Mouse (Mus musculus) gastrocnemius, postnatal 25 days (tissue): Measurements from ENCODE around the gene Papola. TPM values are rescaled to one million over a fixed set of nuclear protein-coding genes. Genes with fewer than 3 reads are reported as not detected.
A peak's percentile ranks its signal among the peaks of the same experiment; 100 is the strongest.

Experiments used
- DNase-seq: peaks from one replicate; pipeline ENCODE4 v3.0.0; 2022
- long read RNA-seq, 2 experiments: library from polyadenylated mRNA; stranded (forward); transcript quantifications; one replicate each; pipeline ENCODE4 v2.0.0; 2021
- total RNA-seq, 2 experiments: library from RNA; stranded (reverse); gene quantifications; 1 replicate in 1 of 2; 2 replicates in 1 of 2; pipeline ENCODE4 v1.2.3; 2021

The Papola gene
- total RNA-seq: 10 to 100 TPM; 76.0 to 79.2 TPM
- long read RNA-seq, experiment 1, full-length matches to known transcripts: 21 of 28 reads
- long read RNA-seq, experiment 1, partial matches to known transcripts: 1 of 28 reads
- long read RNA-seq, experiment 1, other reads (novel, unspliced or antisense): 6 of 28 reads
- long read RNA-seq, experiment 2, full-length matches to known transcripts: 32 of 46 reads
- long read RNA-seq, experiment 2, partial matches to known transcripts: 2 of 46 reads
- long read RNA-seq, experiment 2, other reads (novel, unspliced or antisense): 12 of 46 reads

DNA sequence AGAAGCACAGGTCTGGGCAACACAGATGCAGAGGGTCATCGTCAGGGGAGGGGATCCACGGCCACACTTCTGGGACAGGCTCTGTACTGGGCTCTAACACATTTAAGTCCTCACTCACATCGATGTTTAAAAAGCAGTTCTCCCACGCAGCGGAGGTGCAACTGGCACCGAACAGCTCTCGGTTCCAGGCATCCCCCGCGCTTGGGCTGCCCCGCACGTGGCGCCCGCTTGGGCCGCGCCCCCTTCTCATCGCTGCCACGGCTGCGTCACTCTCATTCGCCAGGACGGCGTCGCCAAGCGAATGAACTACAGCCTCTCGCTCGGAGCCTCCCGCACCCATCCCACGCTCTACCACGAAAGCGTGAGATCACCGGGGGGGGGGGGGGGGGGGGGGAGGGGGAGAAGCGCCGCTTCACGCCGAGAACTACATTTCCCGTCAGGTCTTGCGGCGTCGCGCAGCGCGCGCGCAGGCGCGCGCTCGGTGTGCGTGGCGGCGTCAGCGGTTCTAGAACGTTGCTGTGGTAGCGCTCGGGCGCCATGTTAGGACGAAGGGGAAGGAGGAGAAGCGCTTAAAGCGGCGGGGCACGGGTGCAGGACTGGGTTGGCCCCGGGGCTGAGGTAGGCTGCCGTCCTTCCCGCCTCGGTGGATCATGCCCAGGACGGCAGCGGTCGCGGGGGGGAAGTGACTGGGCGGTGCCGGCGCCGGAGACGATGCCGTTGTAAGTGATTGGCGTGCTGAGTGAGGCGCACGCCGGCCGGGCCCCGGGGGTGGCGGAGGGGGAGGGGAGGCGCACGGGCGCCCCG is at the start of gene Papola:
Gene Papola (plus strand): TSS at position 499 of the 804 bp plus-strand sequence.
- peak; percentile 90 for DNase-seq

DNA sequence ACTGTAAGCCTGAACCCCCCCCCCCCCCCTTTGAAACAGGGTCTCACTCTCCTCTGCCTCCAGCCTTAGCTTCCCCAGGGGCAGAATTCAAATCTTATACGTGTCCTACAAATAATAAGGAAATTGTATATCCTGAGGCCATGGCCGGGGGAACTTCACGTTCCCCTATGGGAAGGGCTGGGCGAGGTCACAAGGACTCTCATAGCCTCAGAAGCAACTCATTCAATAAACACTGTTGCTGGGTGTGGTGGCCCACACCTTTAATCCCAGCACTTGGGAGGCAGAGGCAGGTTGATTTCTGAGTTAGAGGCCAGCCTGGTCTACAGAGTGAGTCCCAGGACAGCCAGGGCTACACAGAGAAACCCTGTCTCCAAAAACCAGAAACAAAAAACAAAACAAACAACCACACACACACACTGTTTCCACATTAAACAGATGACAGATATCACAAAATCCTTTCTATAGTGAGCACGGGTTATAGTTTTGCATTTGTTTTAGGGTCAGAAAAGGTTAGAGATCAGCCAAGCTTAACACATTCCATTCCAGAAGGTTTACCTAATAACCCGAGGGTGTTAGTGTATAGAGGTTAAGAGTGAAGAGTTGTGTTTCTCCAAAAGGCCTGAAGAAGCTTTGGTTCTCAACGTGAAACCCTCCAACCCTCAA is 49.1 kb upstream of the Papola start:
- DNase-seq: no peak

DNA sequence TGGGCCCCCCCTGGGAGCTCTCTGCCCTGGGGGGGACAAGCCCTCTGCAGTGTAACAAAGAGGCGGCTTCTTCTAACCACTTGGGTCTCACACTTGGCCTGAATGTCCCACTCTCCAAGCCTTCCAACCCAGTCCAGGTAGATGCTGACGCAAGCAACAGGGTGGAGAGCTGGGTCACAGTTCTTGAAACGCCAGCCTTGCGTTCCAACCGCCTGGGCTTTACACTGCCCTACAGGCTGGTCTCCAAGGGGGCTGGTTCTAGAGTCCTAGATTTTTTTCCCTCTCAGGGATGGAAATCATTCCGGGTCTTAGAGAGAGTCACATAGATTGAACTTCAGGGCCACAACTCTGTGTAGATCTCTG is 48.6 kb upstream of the Papola start:
- no peak for DNase-seq

DNA sequence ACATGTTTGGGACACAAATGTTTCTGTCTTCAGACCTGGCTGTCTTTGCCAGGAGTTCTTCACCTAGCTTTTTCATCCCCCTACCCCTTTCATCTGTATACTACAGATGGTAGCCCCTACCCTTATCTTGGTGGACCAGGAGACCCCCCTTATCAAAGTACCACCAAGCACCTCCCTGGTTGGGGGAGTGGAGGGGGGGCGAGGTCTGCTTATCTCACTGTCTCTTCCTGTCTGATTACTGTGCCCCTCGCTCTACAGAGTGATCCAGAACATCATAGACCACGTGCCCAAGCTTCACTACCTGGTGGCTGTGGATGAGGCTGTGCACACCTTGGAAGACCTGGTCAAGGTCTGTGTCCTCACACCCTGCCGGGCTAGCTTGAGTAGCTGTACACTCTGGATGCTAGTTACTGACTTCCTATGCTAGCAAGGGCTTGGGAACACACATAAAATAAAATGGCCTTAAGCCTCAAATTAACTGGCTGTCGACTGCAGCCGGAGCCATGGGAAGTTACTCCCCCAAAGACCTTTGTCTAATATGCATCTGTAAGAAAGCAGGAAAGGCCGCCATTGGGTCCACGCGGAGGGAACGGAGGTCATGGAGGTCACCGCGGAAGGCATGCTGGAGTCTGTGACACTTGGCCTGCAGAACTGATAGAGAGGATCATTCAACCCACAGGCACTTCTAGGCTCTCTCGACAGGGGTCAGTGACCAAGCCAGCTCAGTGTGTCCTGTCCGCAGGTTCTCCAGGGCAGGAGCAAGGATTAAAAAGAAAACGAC is 46.0 kb upstream of the Papola start:
- DNase-seq: no peak

DNA sequence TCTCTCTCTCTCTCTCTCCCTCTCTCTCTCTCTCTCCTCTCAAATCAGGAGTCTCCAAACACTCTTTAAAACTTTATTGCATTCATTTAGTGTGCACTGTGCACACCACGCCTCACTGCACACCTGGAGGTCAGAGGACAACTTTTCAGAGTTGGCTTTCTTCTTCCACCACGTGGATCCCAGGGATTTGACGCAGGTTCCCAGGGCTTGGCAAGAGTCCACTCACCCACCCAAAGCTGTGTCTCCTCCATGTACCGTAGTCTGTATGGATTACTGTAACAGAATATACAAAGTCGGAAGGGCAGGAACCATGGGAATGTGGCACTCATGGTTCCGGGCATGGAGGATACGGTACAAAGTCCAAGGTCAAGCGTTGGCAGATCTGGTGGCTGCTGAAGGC is 44.8 kb upstream of the Papola start:
- no peak for DNase-seq

- no peak for DNase-seq
Measured at GRCm38 (mm10) chr12:105748114-105748513, 36.4 kb upstream of the Papola start.

DNA sequence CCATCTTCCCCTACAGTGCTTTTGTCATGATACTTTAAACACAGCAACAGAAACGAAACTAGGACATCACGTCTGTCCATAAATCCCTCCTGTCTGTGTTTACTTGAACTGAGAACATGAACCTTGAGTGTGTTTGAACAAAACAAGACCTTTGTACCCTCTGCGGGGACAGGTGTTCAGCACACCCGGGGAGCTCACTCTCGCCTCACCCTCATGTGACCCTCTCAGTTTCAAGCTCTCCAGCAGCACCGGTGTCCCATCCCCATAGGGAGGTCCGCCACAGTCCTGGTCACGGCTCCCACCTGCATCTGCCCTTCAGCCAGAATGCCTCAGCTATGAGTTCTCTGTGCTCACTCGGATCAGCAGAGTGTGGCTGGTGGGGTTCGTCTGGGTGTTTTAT is 30.7 kb upstream of the Papola start:
- no peak for DNase-seq

- DNase-seq: no peak
Measured at GRCm38 (mm10) chr12:105757816-105758497, 26.5 kb upstream of the Papola start.

DNA sequence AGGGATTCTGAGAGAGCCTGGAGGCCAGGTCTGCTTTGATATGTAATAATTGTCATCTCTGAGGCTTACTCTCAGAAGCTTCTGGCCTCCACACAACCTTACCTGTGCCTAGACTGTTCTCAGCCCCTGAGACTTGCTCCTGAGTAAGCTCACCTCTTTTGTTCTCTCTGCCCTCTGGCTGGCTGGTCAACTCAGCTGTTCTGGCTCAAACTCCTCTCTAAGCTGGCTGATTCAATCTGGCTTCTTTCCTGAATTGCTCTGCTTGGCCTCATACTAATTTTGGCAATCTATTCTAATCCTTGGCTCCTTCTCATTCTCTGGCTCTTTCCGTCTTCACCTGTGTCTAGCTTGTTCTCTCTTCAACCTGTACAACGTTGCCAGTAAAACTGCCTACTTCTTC is 25.6 kb upstream of the Papola start:
- DNase-seq: no peak

- DNase-seq: no peak
Measured at GRCm38 (mm10) chr12:105759849-105760478, 24.5 kb upstream of the Papola start.

DNA sequence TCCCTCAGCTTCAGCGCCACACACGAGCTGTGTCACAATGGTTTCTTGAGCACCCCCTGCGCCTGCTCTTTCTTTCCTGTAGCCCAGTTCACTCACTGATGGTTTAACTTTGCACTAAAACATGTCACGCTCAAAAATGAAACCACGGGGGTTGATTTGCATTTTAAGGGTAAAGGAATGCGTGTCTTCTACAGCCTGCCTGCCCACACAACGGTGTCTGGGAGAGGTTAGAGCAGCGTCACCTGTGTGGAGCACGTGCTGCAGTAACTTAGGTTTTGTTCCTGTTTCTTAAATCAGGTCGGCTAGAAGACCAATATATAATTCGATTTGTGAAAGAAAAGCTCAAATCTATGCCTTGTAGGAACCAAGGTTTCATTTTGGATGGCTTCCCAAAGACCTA is 23.3 kb upstream of the Papola start:
- DNase-seq: no peak

GRCm38 (mm10) chr12:105761629-105762028 is 22.9 kb upstream of the Papola start:
- no peak for DNase-seq

DNA sequence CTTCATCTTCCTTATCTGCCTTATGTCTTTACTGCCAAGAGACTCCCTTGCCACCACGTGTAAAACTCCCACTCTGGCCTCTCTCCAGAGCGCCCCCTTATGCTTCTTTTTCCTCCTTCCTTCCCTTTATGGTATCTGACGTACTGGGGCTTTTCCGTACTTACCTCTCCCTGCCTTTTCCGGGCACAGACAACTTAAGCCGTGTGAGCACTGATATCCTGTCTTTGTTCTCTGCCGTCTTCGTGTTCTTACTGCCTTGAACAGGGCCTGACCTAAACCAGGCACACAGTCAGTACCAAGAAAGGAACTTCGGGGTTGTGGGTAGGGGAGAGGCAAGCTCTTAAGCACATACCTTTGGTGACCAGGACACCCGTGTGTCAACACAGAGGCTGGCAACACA is 14.8 kb upstream of the Papola start:
- no peak for DNase-seq

DNA sequence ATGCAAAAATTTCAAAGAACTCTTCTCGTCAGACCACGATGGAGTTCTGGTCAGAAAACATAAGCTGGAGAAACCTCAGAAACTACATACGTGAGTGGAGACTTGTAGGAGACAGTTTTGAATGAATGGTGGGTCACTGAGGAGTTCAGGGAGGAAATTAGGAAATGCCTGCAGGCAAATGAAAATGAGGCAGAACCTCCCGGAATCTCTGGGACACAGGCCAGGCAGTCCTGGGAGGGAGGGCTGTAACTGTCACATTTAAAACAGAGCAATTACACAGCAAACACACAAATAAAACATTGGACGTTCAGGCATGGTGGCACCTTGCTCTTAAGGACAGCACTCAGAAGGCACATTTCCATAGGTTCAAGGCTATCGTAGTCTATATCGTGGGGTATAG is 9.6 kb upstream of the Papola start:
- no peak for DNase-seq

GRCm38 (mm10) chr12:105777651-105778050 is 6.8 kb upstream of the Papola start:
- DNase-seq: no peak

GRCm38 (mm10) chr12:105785000-105785774 is 693 bp downstream of the Papola start:
- DNase-seq: peak; percentile 72

DNA sequence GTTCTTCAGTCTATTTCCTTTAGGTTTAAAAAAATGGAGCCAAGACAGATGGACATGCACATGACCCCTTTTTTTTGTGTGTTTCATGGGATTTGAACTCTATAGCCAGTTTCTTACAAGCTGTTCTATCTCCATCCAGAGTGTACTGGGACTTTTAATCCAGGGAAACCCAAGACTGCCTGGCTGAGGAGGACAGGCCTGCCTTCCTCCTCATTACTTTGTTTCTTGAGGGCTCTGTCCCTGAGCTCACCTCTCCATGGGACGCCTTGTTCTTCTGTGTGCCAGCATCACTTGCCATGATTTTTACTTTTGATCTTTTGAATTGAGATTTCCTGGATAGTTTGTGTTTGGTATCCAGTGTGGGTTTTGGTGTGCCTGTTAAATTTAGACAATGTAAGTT is 1.6 kb downstream of the Papola start:
- DNase-seq: no peak

- DNase-seq: no peak
Measured at GRCm38 (mm10) chr12:105787626-105788025, 3.1 kb downstream of the Papola start.

DNA sequence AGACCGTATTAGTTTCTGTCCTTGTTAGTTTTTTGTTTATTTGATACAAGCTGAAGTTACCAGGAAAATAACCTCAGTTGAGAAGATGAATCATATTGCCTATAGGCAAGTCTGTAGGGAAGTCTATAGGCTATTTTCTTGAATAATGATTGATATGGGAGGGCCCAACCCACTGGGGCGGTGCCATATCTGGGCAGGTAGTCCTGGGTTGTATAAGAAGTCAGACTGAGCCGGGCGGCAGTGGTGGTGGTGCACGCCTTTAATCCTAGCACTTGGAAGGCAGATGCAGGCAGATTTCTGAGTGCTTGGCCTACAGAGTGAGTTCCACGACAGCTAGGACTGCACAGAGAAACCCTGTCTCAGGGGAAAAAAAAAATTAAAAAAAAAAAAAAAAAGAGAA is 5.4 kb downstream of the Papola start:
- DNase-seq: no peak

DNA sequence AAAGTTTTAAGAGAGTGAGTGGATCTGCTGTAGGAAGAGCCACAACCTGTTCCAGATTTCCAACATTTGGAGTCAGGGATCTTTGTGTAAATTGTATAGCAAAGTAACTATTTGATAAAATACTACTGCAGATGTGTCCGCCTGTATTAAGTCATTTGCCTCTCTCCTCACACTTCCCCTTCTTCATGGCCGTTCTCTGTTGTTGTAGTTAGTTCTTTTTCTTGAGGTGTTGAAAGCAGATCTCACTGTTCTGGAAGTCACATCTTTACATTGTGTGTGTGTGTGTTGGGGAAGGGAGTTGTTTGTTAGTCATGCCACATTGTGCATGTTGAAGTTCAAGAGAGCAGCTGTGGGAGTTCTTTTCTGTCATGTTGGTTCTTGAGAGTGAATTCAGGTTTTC is 10.4 kb downstream of the Papola start:
- no peak for DNase-seq

- DNase-seq: no peak
Measured at GRCm38 (mm10) chr12:105798001-105798400, 13.5 kb downstream of the Papola start.
